Mouse (Mus musculus): Measurements from ENCODE around the gene Cep135. TPM values are rescaled to one million over a fixed set of nuclear protein-coding genes. Genes with fewer than 3 reads are reported as not detected.
A peak's percentile ranks its signal among the peaks of the same experiment; 100 is the strongest.

Gene Cep135
- polyA plus RNA-seq (2012; ENCODE audit: insufficient read depth, insufficient read length, missing spikeins): 8.7 and 9.2 TPM in 2 replicates

- H3K4me1 ChIP-seq (ENCODE audit: control insufficient read depth, insufficient read depth, low read length): peaks cover 5% of the 10 kb centered on the region
- peak within 1 kb of the TSS; percentile 68 for H3K4me3 ChIP-seq (ENCODE audit: insufficient read depth, low read length)
- TF ChIP-seq POLR2A (IDR thresholded peaks at IDR 0.05; ENCODE audit: borderline replicate concordance, low read depth, low read length): no peak
- peak; percentile 61 for TF ChIP-seq CTCF (IDR thresholded peaks at IDR 0.05; ENCODE audit: low read depth, low read length)
- peak within 1 kb of the TSS; percentile 82 for H3K27ac ChIP-seq (ENCODE audit: insufficient read depth, low read depth, low read length)
These were observed at the start of gene Cep135 for GRCm38 (mm10) chr5:76588551-76589283. Cep135 (plus strand) TSS chr5:76588698.

GRCm38 (mm10) chr5:76540181-76540580 is 48.3 kb upstream of the Cep135 start:
- TF ChIP-seq POLR2A (IDR thresholded peaks at IDR 0.05; ENCODE audit: borderline replicate concordance, low read depth, low read length) (no peak), CTCF (IDR thresholded peaks at IDR 0.05; ENCODE audit: low read depth, low read length) (no peak)
- H3K27ac ChIP-seq (ENCODE audit: insufficient read depth, low read depth, low read length): no peak overlapping the region

GRCm38 (mm10) chr5:76540842-76541241 is 47.7 kb upstream of the Cep135 start:
- Histone ChIP-seq H3K27ac (ENCODE audit: insufficient read depth, low read depth, low read length) (no peak overlapping the region), H3K4me3 (ENCODE audit: insufficient read depth, low read length) (no peak overlapping the region), H3K4me1 (ENCODE audit: control insufficient read depth, insufficient read depth, low read length) (no peaks in the 10 kb centered on the region)
- TF ChIP-seq CTCF (IDR thresholded peaks at IDR 0.05; ENCODE audit: low read depth, low read length) (no peak), POLR2A (IDR thresholded peaks at IDR 0.05; ENCODE audit: borderline replicate concordance, low read depth, low read length) (no peak)

More at GRCm38 (mm10) chr5:76540181-76540580, 48.3 kb upstream of the Cep135 start:
- H3K4me3 ChIP-seq (ENCODE audit: insufficient read depth, low read length): no peak overlapping the region
- no peaks in the 10 kb centered on the region for H3K4me1 ChIP-seq (ENCODE audit: control insufficient read depth, insufficient read depth, low read length)

DNA sequence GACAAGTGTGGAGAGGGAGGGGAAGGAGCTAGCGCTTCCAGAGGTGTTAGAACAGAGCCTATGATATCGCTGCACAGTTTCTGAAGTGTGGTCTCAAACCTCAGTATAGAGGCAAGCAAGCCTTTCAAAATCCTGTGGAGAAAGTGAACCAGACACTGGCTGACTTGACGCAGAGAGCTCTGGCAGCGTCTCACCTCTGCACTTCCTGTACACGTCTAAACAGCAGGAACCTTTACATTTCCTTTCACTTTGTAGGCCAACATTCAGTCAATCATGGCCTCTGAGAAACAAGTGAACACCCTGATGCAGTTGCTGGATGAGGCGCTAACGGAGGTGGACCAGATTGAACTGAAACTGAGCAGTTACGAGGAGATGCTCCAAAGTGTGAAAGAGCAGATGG is 45.3 kb upstream of the Cep135 start:
- Histone ChIP-seq H3K4me1 (ENCODE audit: control insufficient read depth, insufficient read depth, low read length) (no peaks in the 10 kb centered on the region), H3K27ac (ENCODE audit: insufficient read depth, low read depth, low read length) (no peak overlapping the region), H3K4me3 (ENCODE audit: insufficient read depth, low read length) (no peak overlapping the region)
- TF ChIP-seq CTCF (IDR thresholded peaks at IDR 0.05; ENCODE audit: low read depth, low read length) (no peak), POLR2A (IDR thresholded peaks at IDR 0.05; ENCODE audit: borderline replicate concordance, low read depth, low read length) (no peak)

- Histone ChIP-seq H3K27ac (ENCODE audit: insufficient read depth, low read depth, low read length) (no peak overlapping the region), H3K4me1 (ENCODE audit: control insufficient read depth, insufficient read depth, low read length) (no peaks in the 10 kb centered on the region), H3K4me3 (ENCODE audit: insufficient read depth, low read length) (no peak overlapping the region)
- TF ChIP-seq POLR2A (IDR thresholded peaks at IDR 0.05; ENCODE audit: borderline replicate concordance, low read depth, low read length): no peak
- TF ChIP-seq CTCF (IDR thresholded peaks at IDR 0.05; ENCODE audit: low read depth, low read length): no peak
These were observed 38.1 kb upstream of the Cep135 start for GRCm38 (mm10) chr5:76550426-76550825.

- Histone ChIP-seq H3K4me3 (ENCODE audit: insufficient read depth, low read length) (no peak overlapping the region), H3K4me1 (ENCODE audit: control insufficient read depth, insufficient read depth, low read length) (no peaks in the 10 kb centered on the region), H3K27ac (ENCODE audit: insufficient read depth, low read depth, low read length) (no peak overlapping the region)
- TF ChIP-seq POLR2A (IDR thresholded peaks at IDR 0.05; ENCODE audit: borderline replicate concordance, low read depth, low read length) (no peak), CTCF (IDR thresholded peaks at IDR 0.05; ENCODE audit: low read depth, low read length) (peak; percentile 98)
These were observed 23.2 kb upstream of the Cep135 start for GRCm38 (mm10) chr5:76565321-76565720.

DNA sequence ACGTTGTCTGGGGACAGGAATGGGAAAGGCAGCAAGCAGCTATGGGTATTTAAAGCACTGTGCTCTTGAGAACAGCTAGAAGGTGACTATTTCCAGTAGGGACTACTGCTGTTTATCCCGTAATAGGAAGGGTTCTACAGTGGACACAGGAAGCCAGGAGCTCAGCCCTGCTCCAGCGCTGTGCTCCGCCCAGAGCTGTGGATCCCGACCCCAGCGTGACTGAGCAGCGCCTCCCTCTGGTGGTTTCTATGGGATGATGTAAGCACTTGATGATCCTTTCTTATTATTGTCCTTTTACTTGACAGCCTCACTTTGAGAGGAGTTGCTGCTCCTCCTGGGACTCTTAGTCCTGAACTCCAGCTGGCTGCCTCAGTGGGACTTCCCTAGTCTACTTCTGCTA is 14.2 kb upstream of the Cep135 start:
- TF ChIP-seq POLR2A (IDR thresholded peaks at IDR 0.05; ENCODE audit: borderline replicate concordance, low read depth, low read length) (no peak), CTCF (IDR thresholded peaks at IDR 0.05; ENCODE audit: low read depth, low read length) (no peak)
- Histone ChIP-seq H3K27ac (ENCODE audit: insufficient read depth, low read depth, low read length) (no peak overlapping the region), H3K4me1 (ENCODE audit: control insufficient read depth, insufficient read depth, low read length) (no peaks in the 10 kb centered on the region), H3K4me3 (ENCODE audit: insufficient read depth, low read length) (no peak overlapping the region)

DNA sequence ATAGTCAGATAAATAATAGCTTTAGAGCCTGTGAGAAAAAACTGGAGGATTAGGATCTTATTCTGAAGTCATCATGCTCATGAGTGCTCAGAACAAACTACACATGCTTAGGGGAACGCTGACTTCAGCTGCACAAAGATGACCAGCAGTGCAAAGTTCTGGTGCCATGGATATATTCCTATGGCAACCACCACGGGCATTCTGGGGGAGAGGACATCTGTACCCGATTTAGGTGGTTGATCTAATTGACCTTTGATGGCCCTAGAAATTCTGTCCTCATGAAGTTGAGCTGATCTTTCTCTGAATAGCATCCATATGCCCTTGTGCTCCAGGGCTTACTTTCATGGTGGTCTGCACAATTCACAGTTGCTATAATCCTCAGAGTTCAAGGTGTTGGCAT is 11.5 kb upstream of the Cep135 start:
- no peaks in the 10 kb centered on the region for H3K4me1 ChIP-seq (ENCODE audit: control insufficient read depth, insufficient read depth, low read length)
- no peak overlapping the region for H3K27ac ChIP-seq (ENCODE audit: insufficient read depth, low read depth, low read length)
- TF ChIP-seq CTCF (IDR thresholded peaks at IDR 0.05; ENCODE audit: low read depth, low read length) (no peak), POLR2A (IDR thresholded peaks at IDR 0.05; ENCODE audit: borderline replicate concordance, low read depth, low read length) (no peak)
- no peak overlapping the region for H3K4me3 ChIP-seq (ENCODE audit: insufficient read depth, low read length)

DNA sequence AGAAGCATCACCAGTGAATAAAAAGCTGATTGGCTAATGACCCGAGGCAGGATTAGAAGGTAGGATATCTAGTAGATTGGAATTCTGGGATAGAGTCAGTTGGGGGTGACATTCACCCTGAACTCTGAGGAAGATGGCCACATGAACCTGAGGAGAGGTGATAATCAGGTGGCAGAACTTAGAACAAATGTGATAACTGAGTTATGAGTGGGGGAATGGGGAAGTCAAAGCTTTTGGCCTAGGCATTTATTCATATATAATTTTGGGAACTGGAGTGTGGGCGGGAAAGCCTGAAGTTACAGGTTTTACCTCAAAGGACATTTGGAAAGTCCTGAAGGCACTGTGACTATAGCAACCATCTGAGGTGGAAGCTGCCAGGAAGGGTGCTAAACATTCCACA is 3.1 kb upstream of the Cep135 start:
- TF ChIP-seq CTCF (IDR thresholded peaks at IDR 0.05; ENCODE audit: low read depth, low read length) (no peak), POLR2A (IDR thresholded peaks at IDR 0.05; ENCODE audit: borderline replicate concordance, low read depth, low read length) (no peak)
- no peak overlapping the region for H3K27ac ChIP-seq (ENCODE audit: insufficient read depth, low read depth, low read length)
- H3K4me1 ChIP-seq (ENCODE audit: control insufficient read depth, insufficient read depth, low read length): peaks cover 3% of the 10 kb centered on the region
- H3K4me3 ChIP-seq (ENCODE audit: insufficient read depth, low read length): no peak overlapping the region

GRCm38 (mm10) chr5:76589311-76589710 is 813 bp downstream of the Cep135 start:
- Histone ChIP-seq H3K4me1 (ENCODE audit: control insufficient read depth, insufficient read depth, low read length) (peaks cover 5% of the 10 kb centered on the region), H3K27ac (ENCODE audit: insufficient read depth, low read depth, low read length) (peak overlapping the region; percentile 34; the same call in 1 of the 2 replicates)
- TF ChIP-seq CTCF (IDR thresholded peaks at IDR 0.05; ENCODE audit: low read depth, low read length): no peak
- no peak for TF ChIP-seq POLR2A (IDR thresholded peaks at IDR 0.05; ENCODE audit: borderline replicate concordance, low read depth, low read length)

More at GRCm38 (mm10) chr5:76589311-76589710, 813 bp downstream of the Cep135 start:
- H3K4me3 ChIP-seq (ENCODE audit: insufficient read depth, low read length): peak overlapping the region; percentile 68

All from bone marrow macrophage, adult 2 months (primary cell).